Mouse (Mus musculus) bone marrow, adult 2 months (tissue): Measurements from ENCODE around the gene Nup54.

Experiments
- CTCF ChIP-seq: fragments of 200-500 bp; IDR thresholded peaks from 2 replicates; pipeline ENCODE4 v1.5.1; 2011; ENCODE audit warnings: low read length, control low read depth; ENCODE audit not compliant: control insufficient read depth, insufficient read depth
- POLR2A ChIP-seq: fragments of 200-500 bp; IDR thresholded peaks from 2 replicates; pipeline ENCODE4 v1.6.1; 2011; ENCODE audit warnings: low read depth, mild to moderate bottlenecking, control low read depth, low read length, borderline replicate concordance; ENCODE audit not compliant: control insufficient read depth

DNA sequence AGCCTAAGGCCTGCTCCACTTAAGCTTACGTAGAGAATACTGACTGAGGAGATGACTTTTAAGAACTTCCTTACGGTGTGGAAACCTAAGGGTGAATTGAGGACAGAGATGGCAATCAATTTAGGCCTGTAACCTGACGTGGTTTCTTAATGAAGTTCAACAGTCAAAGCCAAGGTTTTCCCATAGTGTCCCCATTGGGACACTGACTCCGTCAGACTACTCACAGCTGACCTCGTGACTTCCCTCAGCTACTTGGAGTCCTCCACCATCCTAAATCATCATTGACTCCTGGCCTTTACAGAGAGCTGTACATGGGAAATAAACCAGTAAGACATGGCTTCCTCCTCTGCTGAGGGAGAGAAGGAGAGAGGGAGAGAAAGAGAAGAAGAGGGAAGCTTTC is 30.5 kb upstream of the Nup54 start:
- TF ChIP-seq POLR2A = no peak
- TF ChIP-seq CTCF = no peak
